Mouse (Mus musculus) lung, adult 18-20 months (tissue): Measurements from ENCODE around the gene Itga9.

Experiments used
- DNase-seq, 2 experiments: peaks; one replicate each; pipeline ENCODE4 v3.0.0; 2022; ENCODE audit warnings: mixed read lengths in 2 of 2

Gene Itga9

GRCm38 (mm10) chr9:118693256-118693655 is 86.8 kb downstream of the Itga9 start:
- peak in 1 of 2 experiments; percentile 16 for DNase-seq

DNA sequence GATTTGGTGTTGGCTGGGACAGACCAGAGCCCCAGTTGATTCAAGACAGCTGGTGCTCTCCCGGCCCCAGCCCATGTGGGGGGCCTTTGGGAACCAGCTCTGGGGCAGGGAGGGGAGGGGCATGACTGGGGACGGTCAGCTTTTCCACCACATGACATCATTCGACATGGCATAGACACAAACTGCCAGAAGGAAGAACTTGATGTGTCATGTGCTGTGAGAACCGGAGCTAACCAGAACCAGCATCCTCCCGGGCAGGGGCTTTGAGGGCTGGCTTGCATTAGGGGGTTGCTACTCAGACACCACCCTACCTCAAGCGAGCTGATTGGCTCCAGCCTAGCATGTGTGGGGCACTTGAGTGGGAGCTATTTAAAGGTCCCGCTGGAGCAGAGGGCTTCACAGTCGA is 87.9 kb downstream of the Itga9 start:
- DNase-seq: no peak

DNA sequence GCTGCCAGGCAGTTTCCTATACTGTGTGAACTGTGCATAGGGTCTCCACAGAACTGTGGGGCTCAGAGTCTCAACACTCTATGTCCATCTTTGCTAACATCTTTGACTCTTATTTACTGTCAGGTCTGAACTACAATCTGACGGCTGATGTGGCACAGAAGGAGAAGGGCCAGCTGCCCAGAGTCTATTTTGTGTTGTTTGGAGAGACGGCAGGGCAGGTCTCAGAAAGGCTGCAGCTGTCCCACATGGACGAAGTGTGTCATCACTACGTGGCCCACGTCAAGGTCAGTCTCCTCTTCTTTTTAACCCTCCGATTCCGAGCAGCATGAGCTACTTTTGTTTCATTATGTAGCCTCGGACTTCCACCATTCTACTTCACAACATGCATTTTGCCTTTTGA is 91.7 kb downstream of the Itga9 start:
- peak in 1 of 2 experiments; percentile 36 for DNase-seq

DNA sequence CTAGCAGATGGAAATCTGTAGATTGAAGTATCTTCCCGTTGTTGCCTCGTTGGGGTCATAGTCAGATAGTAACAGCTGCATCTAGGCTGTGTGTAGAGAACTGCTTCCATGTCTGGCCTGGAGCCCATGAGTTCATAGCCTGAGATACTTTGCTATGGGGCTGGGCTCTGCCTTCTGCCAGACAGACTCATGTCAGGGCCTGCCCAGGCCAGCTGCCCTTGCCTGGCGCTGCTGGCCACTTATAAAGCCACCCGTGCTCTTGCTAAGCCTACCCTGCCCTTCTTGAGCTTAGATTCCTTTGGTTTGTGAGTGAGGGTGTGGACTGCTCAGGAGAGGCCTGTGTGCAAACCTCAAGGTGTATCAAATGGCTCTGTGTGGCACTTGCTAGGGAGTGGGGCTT is 93.2 kb downstream of the Itga9 start:
- peak; percentile 80 to 86 for DNase-seq

DNA sequence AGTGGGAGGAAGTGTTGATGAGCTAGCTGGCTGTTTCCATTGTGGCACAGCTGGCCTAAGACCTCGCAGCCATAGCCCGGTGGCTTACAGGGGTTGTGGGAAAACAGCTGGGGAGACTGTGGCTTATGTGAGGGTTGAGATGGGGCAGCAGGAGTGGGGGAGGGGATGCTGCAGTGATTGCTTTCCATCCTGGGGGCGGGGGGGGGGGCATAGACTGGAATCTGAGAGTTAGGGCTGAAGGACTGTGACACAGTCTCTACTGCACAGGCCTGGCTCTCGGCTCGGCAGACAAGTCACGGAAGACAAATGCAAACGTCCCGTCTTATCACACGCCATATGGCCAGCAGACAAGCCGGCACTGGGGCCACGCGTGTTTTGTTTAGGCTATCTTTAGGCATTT is 94.4 kb downstream of the Itga9 start:
- DNase-seq: no peak

DNA sequence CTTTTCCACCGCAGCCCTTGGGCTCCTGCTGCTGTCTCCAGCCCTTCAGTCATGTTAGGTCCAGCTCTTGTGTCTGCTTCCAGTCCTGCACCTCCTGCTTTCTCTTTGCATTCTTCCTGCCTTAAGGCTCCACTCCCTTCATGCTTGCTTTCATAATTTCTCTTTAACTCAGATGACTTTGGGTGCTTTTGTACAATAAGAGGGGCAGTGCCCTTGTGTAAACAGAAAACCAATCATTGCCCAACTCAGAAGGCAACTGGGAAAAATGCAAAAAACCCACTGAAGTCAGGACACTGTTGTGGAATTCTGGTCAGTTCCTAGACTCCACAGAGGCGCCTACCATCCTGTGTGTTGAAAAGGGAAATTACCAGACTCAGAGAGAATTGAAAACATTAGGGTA is 95.3 kb downstream of the Itga9 start:
- peak in 1 of 2 experiments; percentile 42 for DNase-seq

- DNase-seq: no peak
Measured at GRCm38 (mm10) chr9:118703146-118703545, 96.7 kb downstream of the Itga9 start.

DNA sequence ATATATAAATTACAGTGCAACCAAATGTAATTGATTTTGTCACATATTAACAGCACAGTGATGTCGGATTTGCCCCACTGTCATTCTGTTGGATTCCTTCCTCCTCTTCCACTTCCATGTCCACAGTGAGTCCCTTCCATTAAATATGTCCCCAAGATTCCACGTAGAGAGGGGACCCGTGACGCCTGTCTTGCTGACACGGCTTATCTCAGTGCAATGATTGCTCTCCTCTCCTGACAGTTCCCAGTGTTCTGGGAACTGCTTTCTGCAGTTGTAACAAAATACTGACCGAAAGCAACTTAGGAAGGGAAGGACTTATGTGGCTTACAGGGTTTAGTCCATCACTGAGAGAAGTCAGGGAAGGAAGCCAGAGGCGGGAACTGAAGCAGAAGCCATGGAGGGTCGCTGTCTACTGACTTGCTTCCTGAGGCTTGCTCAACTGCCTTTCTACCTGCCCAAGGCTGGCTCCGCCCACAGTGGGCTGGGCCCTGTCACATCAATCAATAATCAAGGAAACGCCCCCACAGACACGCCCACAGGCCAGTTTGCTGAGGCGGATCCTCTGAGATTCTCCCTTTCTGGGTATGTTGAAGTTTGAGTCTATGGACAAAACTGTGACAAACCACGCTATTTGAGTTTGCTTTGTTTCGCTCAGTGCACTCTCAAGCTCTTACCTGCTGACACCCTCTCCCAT is 99.0 kb downstream of the Itga9 start:
- peak; percentile 47 to 71 for DNase-seq

- peak in 1 of 2 experiments; percentile 52 for DNase-seq
Measured at GRCm38 (mm10) chr9:118706176-118706975, 99.9 kb downstream of the Itga9 start.

DNA sequence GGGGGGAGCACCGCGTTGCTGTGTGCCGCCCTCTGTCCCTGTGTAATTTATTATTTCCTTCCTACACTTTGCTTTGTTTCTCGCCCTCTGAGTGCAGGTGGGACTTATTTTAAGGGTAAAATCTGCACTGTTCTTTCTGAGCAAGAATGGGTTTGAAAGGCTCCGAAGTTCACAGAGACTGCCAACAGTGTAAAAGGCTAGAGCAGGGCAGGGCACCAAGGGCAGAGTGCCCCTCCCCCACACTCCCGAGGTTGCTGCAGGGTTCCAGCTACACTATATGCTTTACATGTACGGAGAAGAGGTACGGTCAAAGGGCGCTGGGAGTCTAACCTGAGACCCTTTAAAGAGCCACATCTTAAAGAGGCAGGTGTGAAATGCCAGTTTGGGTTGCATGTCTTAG is 104.1 kb downstream of the Itga9 start:
- DNase-seq: no peak

- DNase-seq: no peak
Measured at GRCm38 (mm10) chr9:118711749-118712148, 105.3 kb downstream of the Itga9 start.

GRCm38 (mm10) chr9:118713515-118713914 is 107.0 kb downstream of the Itga9 start:
- DNase-seq: no peak

DNA sequence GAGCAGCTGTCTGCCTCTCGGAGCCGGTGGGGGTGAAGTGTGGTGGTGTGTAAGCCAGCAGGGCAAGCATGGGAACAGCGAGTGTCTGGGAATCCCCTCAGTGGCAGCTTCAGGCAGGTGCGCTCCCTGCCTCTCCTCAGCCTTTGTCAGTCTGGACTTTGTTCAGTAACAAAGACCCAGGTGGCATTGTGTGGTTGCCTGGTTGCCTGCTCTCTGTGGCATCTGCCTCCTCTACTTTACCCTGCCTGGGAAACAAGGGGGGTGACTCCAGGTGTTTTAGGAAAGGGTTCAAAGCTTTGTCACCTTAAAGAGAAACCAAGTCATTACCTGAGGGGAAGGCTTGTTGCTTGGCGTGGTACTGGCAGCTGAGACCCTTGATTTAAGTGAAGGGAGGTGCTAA is 108.0 kb downstream of the Itga9 start:
- no peak for DNase-seq

GRCm38 (mm10) chr9:118715971-118716628 is 109.6 kb downstream of the Itga9 start:
- no peak for DNase-seq

DNA sequence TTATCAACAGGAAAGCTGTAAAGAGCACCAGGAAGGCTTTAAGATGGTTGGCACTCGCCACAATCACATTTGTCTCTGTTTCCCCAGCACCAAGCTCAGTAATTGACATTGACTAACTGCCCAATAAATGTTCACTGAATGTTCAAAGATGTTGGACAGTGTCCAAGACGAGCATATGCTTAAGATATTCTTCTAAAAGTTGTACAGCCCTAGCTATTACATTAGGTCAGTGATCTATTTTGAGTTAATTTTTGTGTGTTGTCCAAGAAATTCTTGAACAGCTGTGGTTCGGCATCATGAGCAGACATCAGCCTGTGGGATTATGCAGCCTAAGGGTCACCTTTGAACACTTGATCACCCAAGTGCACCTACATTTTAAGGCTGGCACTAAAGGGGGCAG is 110.9 kb downstream of the Itga9 start:
- DNase-seq: no peak

DNA sequence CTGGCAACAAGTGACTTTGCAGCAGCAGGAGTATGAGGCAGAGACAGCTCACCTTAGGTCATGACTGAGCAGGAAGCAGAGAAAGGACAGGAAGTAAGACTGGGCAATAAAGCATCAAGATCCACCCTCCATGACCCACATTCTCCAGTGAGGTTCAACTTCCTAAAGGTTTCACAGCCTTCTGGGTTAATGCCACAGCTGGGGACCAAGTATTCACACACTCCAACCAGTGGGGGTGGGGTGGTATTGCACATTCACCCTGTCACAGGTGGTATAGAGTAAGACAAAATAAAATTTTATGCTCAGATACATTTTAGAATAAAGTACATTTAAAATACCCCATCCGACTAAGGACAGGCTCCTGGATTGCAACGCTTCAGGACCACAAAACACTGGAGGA is 112.0 kb downstream of the Itga9 start:
- no peak for DNase-seq

- no peak for DNase-seq
Measured at GRCm38 (mm10) chr9:118721056-118721455, 114.6 kb downstream of the Itga9 start.

DNA sequence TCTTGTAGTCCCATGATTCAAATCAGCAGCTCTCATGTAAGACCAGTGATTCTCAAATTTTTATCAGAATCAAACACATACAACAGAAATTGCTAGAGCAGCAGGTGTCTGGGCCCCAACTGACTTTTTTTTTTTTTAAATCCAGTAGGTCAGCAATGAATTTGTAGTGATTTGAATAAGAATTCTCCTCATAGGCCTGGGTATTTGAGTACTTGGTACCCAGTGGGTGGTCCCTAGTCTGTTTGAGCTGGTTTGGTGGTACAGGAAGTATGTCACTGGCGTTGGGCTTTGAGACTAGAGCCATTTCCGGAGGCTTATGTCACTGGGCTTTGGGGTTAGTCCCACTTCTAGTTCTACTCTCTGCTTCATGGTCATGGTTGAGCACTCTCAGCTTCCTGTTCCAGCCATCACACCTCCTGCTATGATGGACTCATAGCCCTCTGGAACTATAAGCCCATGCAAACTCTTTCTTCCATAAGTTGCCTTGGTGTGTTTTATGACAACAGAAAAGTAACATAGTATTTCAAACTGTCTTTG is 116.4 kb downstream of the Itga9 start:
- DNase-seq: no peak

DNA sequence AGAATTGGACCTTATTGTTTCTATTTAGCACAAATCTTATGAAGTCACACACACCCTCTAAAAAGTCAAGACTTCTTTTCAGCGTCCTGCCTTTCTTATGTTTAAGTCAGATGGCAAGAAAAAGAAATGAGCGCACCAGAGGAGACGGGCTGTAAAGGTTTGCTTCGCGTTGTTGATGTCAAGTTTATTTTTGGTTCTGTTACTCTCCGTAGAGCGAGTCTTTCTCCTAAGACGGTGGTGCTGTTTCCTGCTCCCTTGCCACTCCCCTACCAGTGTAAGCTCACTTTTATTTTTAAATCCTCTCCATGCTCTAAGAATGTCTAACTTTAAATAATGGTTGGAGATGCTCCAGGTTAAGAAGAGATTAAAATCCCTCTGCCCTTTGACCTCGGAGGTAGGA is 118.6 kb downstream of the Itga9 start:
- no peak for DNase-seq

GRCm38 (mm10) chr9:118726550-118726949 is 120.1 kb downstream of the Itga9 start:
- no peak for DNase-seq

DNA sequence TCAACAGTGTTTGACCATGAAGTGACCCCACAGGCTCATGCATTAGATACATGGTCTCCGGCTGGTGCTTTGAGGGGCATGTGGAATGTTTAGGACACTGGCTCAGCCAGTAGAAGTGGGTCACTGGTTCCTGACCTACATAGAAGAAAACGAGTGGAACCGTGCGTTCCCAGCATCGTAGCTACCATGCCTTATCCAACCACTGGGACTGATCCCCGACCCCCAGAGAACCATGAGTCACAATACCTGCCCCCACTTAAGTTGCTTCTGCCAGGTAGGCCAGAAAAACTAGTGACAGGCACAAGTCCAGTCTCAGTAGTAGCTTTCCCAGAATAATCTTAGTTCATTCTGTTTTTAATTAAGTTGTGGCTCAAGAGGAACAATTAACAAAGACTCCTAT is 121.8 kb downstream of the Itga9 start:
- DNase-seq: no peak

DNA sequence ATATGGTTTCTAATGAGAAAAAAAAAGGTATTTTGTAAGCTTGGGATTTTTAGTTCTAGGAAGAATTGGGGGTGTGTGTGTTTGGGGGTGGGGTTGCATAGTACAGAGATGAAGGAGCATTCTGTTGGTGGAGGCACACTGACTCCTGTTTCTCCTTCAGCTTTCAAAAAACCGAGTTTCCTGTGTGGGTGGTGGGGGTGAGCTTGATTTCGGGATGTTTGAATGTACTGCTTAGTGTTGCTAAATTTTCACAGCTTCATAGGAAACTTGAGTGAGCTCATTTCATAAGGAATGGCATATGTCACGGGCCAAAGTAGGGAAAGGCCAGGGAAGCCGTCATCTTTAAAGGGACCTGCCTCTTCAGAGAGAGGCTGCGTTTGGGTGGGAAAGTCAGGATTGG is 122.5 kb downstream of the Itga9 start:
- no peak for DNase-seq

GRCm38 (mm10) chr9:118730172-118730571 is 123.7 kb downstream of the Itga9 start:
- DNase-seq: no peak
